Mouse (Mus musculus) limb, embryonic 13.5 days (tissue): Measurements from ENCODE around the gene Pdzd2. TPM values are rescaled to one million over a fixed set of nuclear protein-coding genes. Genes with fewer than 3 reads are reported as not detected.

Experiments used
- ATAC-seq: fragments of 200-750 bp; cut with Nextera tagmentation; 2 replicates; pipeline ENCODE4 v1.8.0; 2017; ENCODE audit warnings: low read depth, moderate number of reproducible peaks, moderate TSS enrichment; ENCODE audit not compliant: low FRiP score
- H3K27ac ChIP-seq: fragments of 300-500 bp; sonication (generic); 2 replicates; pipeline ENCODE4 v1.5.1; 2015; ENCODE audit warnings: inconsistent platforms, mild to moderate bottlenecking, moderate library complexity
- H3K27me3 ChIP-seq: fragments of 300-500 bp; sonication (generic); 2 replicates; pipeline ENCODE4 v1.6.1; 2015; ENCODE audit warnings: mild to moderate bottlenecking, inconsistent platforms
- H3K36me3 ChIP-seq: fragments of 300-500 bp; sonication (generic); 2 replicates; pipeline ENCODE4 v1.6.1; 2015; ENCODE audit warnings: inconsistent platforms, mild to moderate bottlenecking, moderate library complexity
- H3K4me1 ChIP-seq: fragments of 300-500 bp; sonication (generic); 2 replicates; pipeline ENCODE4 v1.6.1; 2015; ENCODE audit warnings: inconsistent platforms
- H3K4me2 ChIP-seq: fragments of 300-500 bp; sonication (generic); replicated peaks from 2 replicates; pipeline ENCODE4 v1.6.1; 2015; ENCODE audit warnings: inconsistent platforms, mild to moderate bottlenecking, moderate library complexity
- H3K4me3 ChIP-seq: fragments of 300-500 bp; sonication (generic); 2 replicates; pipeline ENCODE4 v1.5.1; 2015; ENCODE audit warnings: moderate library complexity, mild to moderate bottlenecking, inconsistent platforms
- H3K9ac ChIP-seq: fragments of 300-500 bp; sonication (generic); 2 replicates; pipeline ENCODE4 v1.6.1; 2015; ENCODE audit warnings: mild to moderate bottlenecking, inconsistent platforms
- H3K9me3 ChIP-seq: fragments of 300-500 bp; sonication (generic); 2 replicates; pipeline ENCODE4 v1.6.1; 2016; ENCODE audit warnings: inconsistent platforms
- WGBS: fragments of 180-500 bp; shearing (Covaris S2); methylation state at CpG from one replicate; pipeline ENCODE4 v1.1.7; 2015; 5-methylcytosine and 5-hydroxymethylcytosine counted together
- polyA plus RNA-seq: library from polyadenylated mRNA; unstranded; fragments of >200 nt; fragmentation: Nextera tagmentation; extraction: Ambion mirVana; gene quantifications from 2 replicates; pipeline ENCODE4 v1.2.1, GENCODE M21; 2015

Gene Pdzd2
- polyA plus RNA-seq, 1 experiment from 2014 or later = 28.6 TPM

- Histone ChIP-seq H3K9me3 (no peaks in the 10 kb centered on the region), H3K27ac (no peak overlapping the region), H3K4me2 (no peak overlapping the region), H3K36me3 (peaks cover 37% of the 10 kb centered on the region), H3K4me1 (peaks cover 5% of the 10 kb centered on the region; the same call in 1 of the 2 replicates), H3K4me3 (no peak overlapping the region), H3K9ac (no peak overlapping the region), H3K27me3 (no peaks in the 10 kb centered on the region)
- no peak for ATAC-seq
- WGBS = 62% methylated on average over 4 of the region's 4 CpGs
Observed at GRCm38 (mm10) chr15:12341401-12341758, 398.3 kb downstream of the Pdzd2 start.

GRCm38 (mm10) chr15:12340536-12341400, 399.0 kb downstream of the Pdzd2 start:
- no peak overlapping the region for H3K4me3 ChIP-seq
- no peak overlapping the region for H3K9ac ChIP-seq
- no peak for ATAC-seq
- no peak overlapping the region for H3K4me2 ChIP-seq
- peaks cover 9% of the 10 kb centered on the region for H3K4me1 ChIP-seq
- peaks cover 31% of the 10 kb centered on the region for H3K36me3 ChIP-seq
- no peaks in the 10 kb centered on the region for H3K9me3 ChIP-seq
- WGBS = 70% methylated on average over 5 of the region's 5 CpGs
- H3K27ac ChIP-seq = no peak overlapping the region
- no peaks in the 10 kb centered on the region for H3K27me3 ChIP-seq

- no peak for ATAC-seq
- H3K4me2 ChIP-seq = no peak overlapping the region
- H3K9me3 ChIP-seq = no peaks in the 10 kb centered on the region
- no peak overlapping the region for H3K9ac ChIP-seq
- H3K36me3 ChIP-seq = peaks cover 7% of the 10 kb centered on the region
- H3K4me1 ChIP-seq = peaks cover 10% of the 10 kb centered on the region
- 67% methylated on average over 3 of the region's 3 CpGs for WGBS
- no peak overlapping the region for H3K4me3 ChIP-seq
- no peak overlapping the region for H3K27ac ChIP-seq
- no peaks in the 10 kb centered on the region for H3K27me3 ChIP-seq
Observed at GRCm38 (mm10) chr15:12337779-12338137, 402.0 kb downstream of the Pdzd2 start.

GRCm38 (mm10) chr15:12337030-12337778, 402.5 kb downstream of the Pdzd2 start:
- no peak for ATAC-seq
- 89% methylated on average over 4 of the region's 4 CpGs for WGBS

GRCm38 (mm10) chr15:12334381-12334780, 405.3 kb downstream of the Pdzd2 start:
- Histone ChIP-seq H3K4me2 (no peak overlapping the region), H3K9ac (no peak overlapping the region), H3K27me3 (no peaks in the 10 kb centered on the region), H3K36me3 (no peaks in the 10 kb centered on the region; the same call in 1 of the 2 replicates), H3K9me3 (no peaks in the 10 kb centered on the region), H3K4me1 (peaks cover 13% of the 10 kb centered on the region), H3K27ac (no peak overlapping the region), H3K4me3 (no peak overlapping the region)
- ATAC-seq = no peak
- 90% methylated on average over 4 of the region's 4 CpGs for WGBS

More at GRCm38 (mm10) chr15:12337030-12337778, 402.5 kb downstream of the Pdzd2 start:
- Histone ChIP-seq H3K4me2 (no peak overlapping the region), H3K9me3 (no peaks in the 10 kb centered on the region), H3K27me3 (no peaks in the 10 kb centered on the region), H3K4me3 (no peak overlapping the region), H3K27ac (no peak overlapping the region), H3K9ac (no peak overlapping the region), H3K36me3 (peaks cover 3% of the 10 kb centered on the region), H3K4me1 (peaks cover 10% of the 10 kb centered on the region)

- WGBS = 56% methylated on average over 1 of the region's 1 CpGs
- no peak for ATAC-seq
Observed at GRCm38 (mm10) chr15:12331300-12331699, 408.4 kb downstream of the Pdzd2 start.

GRCm38 (mm10) chr15:12330892-12331291, 408.8 kb downstream of the Pdzd2 start:
- no peaks in the 10 kb centered on the region for H3K27me3 ChIP-seq
- H3K4me3 ChIP-seq = no peak overlapping the region
- H3K4me1 ChIP-seq = peaks cover 16% of the 10 kb centered on the region
- no peak overlapping the region for H3K4me2 ChIP-seq
- H3K27ac ChIP-seq = peak overlapping the region; percentile 15; the same call in 1 of the 2 replicates
- H3K9ac ChIP-seq = no peak overlapping the region
- peaks cover under 1% of the 10 kb centered on the region for H3K36me3 ChIP-seq
- no peaks in the 10 kb centered on the region for H3K9me3 ChIP-seq
- ATAC-seq = no peak

More at GRCm38 (mm10) chr15:12331300-12331699, 408.4 kb downstream of the Pdzd2 start:
- Histone ChIP-seq H3K27ac (no peak overlapping the region), H3K36me3 (no peaks in the 10 kb centered on the region; the same call in 1 of the 2 replicates), H3K27me3 (no peaks in the 10 kb centered on the region), H3K9me3 (no peaks in the 10 kb centered on the region), H3K4me2 (no peak overlapping the region), H3K4me1 (peaks cover 15% of the 10 kb centered on the region), H3K9ac (no peak overlapping the region), H3K4me3 (no peak overlapping the region)

- peaks cover 5% of the 10 kb centered on the region for H3K36me3 ChIP-seq
- 94% methylated on average over 3 of the region's 3 CpGs for WGBS
- ATAC-seq = no peak
- no peaks in the 10 kb centered on the region for H3K9me3 ChIP-seq
- peak overlapping the region; percentile 15; the same call in 1 of the 2 replicates for H3K27ac ChIP-seq
- H3K4me1 ChIP-seq = peaks cover 14% of the 10 kb centered on the region; the same call in 1 of the 2 replicates
- no peak overlapping the region for H3K9ac ChIP-seq
- H3K4me3 ChIP-seq = no peak overlapping the region
- no peak overlapping the region for H3K4me2 ChIP-seq
- H3K27me3 ChIP-seq = no peaks in the 10 kb centered on the region
Observed at GRCm38 (mm10) chr15:12330389-12330788, 409.3 kb downstream of the Pdzd2 start.

- peak overlapping the region; percentile 65 for H3K4me2 ChIP-seq
Observed at GRCm38 (mm10) chr15:12324326-12324725, 415.4 kb downstream of the Pdzd2 start.

GRCm38 (mm10) chr15:12322676-12323402, 416.9 kb downstream of the Pdzd2 start:
- H3K4me2 ChIP-seq = peak overlapping the region; percentile 65
- peaks cover 5% of the 10 kb centered on the region; the same call in 1 of the 2 replicates for H3K36me3 ChIP-seq
- H3K27ac ChIP-seq = no peak overlapping the region
- peak overlapping the region; percentile 99 for H3K9ac ChIP-seq
- peaks cover 4% of the 10 kb centered on the region; the same call in 1 of the 2 replicates for H3K27me3 ChIP-seq
- ATAC-seq = no peak
- H3K4me3 ChIP-seq = peak overlapping the region; percentile 100
- no peaks in the 10 kb centered on the region for H3K9me3 ChIP-seq
- WGBS = 5% methylated on average over 9 of the region's 9 CpGs
- H3K4me1 ChIP-seq = peaks cover 21% of the 10 kb centered on the region

More at GRCm38 (mm10) chr15:12324326-12324725, 415.4 kb downstream of the Pdzd2 start:
- Histone ChIP-seq H3K36me3 (peaks cover 5% of the 10 kb centered on the region; the same call in 1 of the 2 replicates), H3K27ac (no peak overlapping the region), H3K27me3 (peaks cover 4% of the 10 kb centered on the region; the same call in 1 of the 2 replicates), H3K9ac (no peak overlapping the region), H3K4me1 (peaks cover 24% of the 10 kb centered on the region), H3K9me3 (no peaks in the 10 kb centered on the region), H3K4me3 (peak overlapping the region; percentile 13; the same call in 1 of the 2 replicates)
- ATAC-seq = no peak
- WGBS = 84% methylated on average over 1 of the region's 1 CpGs

- H3K4me3 ChIP-seq = peak within 1 kb of the TSS; percentile 100
- no peaks in the 10 kb centered on the region for H3K9me3 ChIP-seq
- H3K27me3 ChIP-seq = peaks cover 4% of the 10 kb centered on the region; the same call in 1 of the 2 replicates
- peak within 1 kb of the TSS; percentile 99 for H3K9ac ChIP-seq
- under 1% methylated on average over 67 of the region's 70 CpGs for WGBS
- H3K4me2 ChIP-seq = peak within 1 kb of the TSS; percentile 65
- peak within 1 kb of the TSS; percentile 93 for H3K27ac ChIP-seq
- peaks cover 21% of the 10 kb centered on the region for H3K4me1 ChIP-seq
- H3K36me3 ChIP-seq = peaks cover 5% of the 10 kb centered on the region; the same call in 1 of the 2 replicates
- ATAC-seq = peak; percentile 16; the same call in 1 of the 2 replicates
Observed at GRCm38 (mm10) chr15:12321788-12322621, 417.7 kb downstream of the Pdzd2 start, which contains the start of gene 1810049J17Rik. Gene 1810049J17Rik, minus strand, starts transcription at chr15:12321899.
